Mouse (Mus musculus): ENCODE results near the gene Tbc1d20.
A peak's percentile ranks its signal among the peaks of the same experiment; 100 is the strongest.
"Not testable (repeated sequence)": the region's sequence is repeated elsewhere in the genome, so short reads cannot be mapped to it uniquely, and the experiment has no call there.

Gene Tbc1d20

GRCm38 (mm10) chr2:152293727-152294475, at the start of gene Tbc1d20:
Tbc1d20 (plus strand) TSS chr2:152293828.
- peak; percentile 72 to 88 for DNase-seq (ENCODE audit: low spot score in 2 of 2)

DNA sequence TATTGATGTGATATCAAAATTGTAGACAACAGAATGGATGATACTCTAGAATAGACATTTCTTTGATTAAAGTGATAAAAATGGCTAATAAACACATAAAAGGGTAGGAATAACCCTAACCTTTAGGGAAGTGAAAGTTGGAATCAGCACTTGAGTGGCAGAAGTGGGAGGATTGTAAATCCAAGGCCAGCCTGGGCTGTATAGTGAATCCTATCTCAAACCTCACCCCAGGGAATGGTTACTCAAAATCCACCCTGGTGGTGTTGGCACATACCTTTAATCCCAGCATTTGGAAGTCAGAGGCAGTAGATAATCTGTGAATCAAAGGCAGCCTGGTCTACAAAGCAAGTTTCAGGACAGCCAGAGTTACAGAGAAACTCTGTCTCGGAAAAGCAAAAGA, 46.4 kb upstream of the Tbc1d20 start:
- no peak for DNase-seq (ENCODE audit: low spot score in 2 of 2)

DNA sequence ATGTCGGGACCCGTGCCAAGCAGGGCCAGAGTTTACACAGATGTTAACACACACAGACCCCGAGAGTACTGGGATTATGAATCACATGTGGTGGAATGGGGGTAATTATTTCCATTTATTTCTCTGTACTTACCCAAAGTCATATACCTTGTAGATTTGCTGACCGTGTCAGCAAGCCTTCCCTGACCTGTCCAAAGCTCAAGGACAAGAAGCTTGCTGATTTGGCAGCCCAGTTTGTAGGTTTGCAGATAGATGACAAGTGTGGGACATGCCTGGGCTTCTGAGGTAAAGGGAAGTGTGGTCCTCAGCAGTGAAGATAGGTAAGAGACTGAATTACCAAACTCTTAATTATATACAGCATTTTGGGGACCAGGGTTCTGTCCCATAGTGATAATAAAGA, 43.1 kb upstream of the Tbc1d20 start:
- DNase-seq (ENCODE audit: low spot score in 2 of 2): no peak

GRCm38 (mm10) chr2:152259739-152260138, 33.9 kb upstream of the Tbc1d20 start:
- no peak for DNase-seq (ENCODE audit: low spot score in 2 of 2)

- no peak for DNase-seq (ENCODE audit: low spot score in 2 of 2)
These were observed 20.0 kb upstream of the Tbc1d20 start for GRCm38 (mm10) chr2:152273639-152274038.

DNA sequence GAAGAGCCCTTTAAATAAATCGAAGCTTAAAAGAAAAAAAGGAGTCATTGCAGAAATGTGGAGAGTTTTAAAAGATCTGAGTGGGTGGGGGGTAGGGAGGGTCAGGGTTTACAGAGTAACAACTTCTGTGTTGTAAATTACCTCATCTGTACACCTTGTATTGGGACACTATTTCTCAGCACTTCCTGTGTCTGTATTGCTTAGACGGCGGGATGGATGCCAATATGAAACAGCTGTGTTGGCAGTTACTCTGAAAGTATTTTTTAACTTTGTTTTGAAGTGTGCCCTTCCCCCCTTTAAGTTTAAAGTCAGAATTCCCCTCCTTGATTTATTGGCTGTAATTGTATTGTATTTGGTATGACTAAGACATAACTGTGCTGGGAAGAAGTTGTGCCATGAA, 12.2 kb upstream of the Tbc1d20 start:
- DNase-seq (ENCODE audit: low spot score in 2 of 2): no peak

DNA sequence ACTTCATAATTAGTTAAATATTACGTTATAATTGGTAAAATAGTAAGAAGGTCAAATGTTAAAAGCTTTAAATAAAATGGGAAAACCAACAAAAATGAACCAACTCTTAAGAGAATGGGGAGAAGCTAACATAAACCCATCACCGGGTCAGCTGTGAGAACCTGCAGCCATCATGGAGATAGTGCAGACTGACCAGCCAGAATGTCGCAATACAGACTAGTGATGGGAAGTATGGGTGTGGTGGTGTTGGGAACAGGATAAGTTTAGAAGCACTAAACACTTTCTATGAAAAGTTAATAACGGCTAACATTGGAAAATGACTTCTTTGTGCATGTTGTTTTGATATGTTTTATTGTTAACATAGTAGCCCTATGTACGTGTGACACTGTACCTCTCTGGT, 6.1 kb upstream of the Tbc1d20 start:
- DNase-seq (ENCODE audit: low spot score in 2 of 2): no peak

GRCm38 (mm10) chr2:152288046-152288445, 5.6 kb upstream of the Tbc1d20 start:
- DNase-seq (ENCODE audit: low spot score in 2 of 2): no peak

DNA sequence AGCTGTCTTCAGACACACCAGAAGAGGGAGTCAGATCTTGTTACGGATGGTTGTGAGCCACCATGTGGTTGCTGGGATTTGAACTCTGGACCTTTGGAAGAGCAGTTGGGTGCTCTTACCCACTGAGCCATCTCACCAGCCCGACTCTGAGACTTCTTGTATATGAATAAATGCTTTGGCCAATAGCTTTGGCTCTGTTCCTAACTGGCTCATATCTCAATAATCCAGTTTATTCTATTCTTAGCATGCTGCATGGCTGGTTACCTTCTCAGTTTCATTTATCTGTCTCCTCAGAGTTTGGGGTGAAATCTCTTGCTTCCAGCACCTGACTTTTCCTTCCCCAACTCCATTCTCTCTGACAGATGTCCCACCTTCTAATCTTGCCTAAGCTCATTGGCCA, 4.0 kb upstream of the Tbc1d20 start:
- DNase-seq (ENCODE audit: low spot score in 2 of 2): not testable (repeated sequence)

DNA sequence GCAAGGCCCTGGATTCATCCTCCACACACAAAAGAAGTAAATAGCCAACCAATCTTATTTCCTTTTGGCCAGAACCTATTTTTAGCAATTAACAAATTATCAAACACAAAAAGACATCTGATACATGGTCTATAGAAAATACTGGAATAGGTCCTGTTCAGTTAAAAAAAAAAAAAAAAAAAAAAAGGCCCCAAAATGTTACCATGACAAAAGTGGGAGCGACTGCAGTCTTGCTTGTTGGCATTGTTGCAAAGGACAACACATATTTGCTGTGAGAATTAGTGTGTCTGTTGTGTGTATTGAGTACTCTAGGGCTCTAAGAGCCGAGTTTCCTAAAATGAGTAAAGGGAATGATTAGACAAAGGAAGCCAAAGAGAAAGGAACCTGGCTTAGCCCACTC, 1.2 kb upstream of the Tbc1d20 start:
- no peak for DNase-seq (ENCODE audit: low spot score in 2 of 2)

- peak in 1 of 2 experiments; percentile 17 for DNase-seq (ENCODE audit: low spot score in 2 of 2)
These were observed 375 bp upstream of the Tbc1d20 start for GRCm38 (mm10) chr2:152293179-152293726.

DNA sequence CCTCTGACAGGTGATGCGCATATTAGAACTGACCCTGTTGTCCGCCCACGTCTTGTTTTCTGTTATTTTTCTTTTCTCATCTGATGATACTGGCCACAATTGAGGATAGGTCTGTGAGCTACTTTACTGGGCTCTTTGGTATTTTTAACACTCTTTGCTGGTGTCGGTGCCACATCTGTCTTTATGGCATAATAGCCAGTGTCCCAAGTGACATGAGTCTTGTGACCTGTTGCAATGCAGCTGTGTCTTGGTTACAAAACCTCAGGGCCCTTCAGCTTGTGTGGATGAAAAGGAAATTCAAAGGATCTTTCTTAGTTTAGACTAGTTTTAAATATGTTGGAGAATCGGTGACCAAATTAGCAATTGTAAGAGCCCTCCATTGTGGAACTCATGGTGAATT, 913 bp downstream of the Tbc1d20 start:
- DNase-seq (ENCODE audit: low spot score in 2 of 2): no peak

- no peak for DNase-seq (ENCODE audit: low spot score in 2 of 2)
These were observed 9.2 kb downstream of the Tbc1d20 start for GRCm38 (mm10) chr2:152302862-152303261.

DNA sequence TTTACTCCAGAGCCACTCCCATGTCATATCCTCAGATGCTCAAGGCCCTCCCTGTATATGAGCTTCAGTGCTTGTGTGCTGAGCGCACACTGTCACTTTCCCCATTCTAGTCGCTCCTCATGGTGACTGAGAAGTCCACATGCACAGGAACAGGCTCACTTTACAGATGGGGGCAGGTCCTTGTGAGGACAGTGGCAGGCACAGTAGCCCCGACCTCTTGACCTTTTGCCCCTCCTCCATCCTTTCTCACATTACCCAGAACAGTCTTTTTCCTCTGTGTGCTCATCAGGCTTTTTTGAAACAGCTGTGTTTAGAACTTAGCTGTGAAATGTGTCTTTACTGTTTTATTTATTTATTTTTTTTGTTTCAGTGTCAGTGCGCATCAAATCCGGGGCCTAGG, 10.2 kb downstream of the Tbc1d20 start:
- DNase-seq (ENCODE audit: low spot score in 2 of 2): no peak

DNA sequence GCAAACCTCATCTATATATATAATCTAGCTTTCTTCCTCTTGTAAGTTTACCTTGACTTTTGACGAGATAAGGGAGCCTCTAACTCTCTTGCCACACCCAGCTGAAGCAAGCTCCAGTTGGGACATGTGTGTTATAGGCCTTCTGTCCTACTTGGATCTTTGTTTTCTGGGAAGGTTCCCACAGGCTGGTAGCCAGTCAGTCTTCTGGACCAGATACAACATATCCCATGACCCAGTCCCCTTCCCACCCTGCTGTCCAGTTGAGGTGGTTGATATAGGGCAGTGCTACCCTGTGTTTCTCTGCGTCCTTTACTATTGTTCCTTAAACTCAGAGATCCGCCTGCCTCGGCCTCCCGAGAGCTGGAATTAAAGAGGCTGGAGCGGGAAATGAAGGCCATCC, 11.9 kb downstream of the Tbc1d20 start:
- DNase-seq (ENCODE audit: low spot score in 2 of 2): no peak

GRCm38 (mm10) chr2:152307186-152307585, 13.6 kb downstream of the Tbc1d20 start:
- DNase-seq (ENCODE audit: low spot score in 2 of 2): no peak

GRCm38 (mm10) chr2:152312996-152313395, 19.4 kb downstream of the Tbc1d20 start:
- no peak for DNase-seq (ENCODE audit: low spot score in 2 of 2)

GRCm38 (mm10) chr2:152313926-152314325, 20.3 kb downstream of the Tbc1d20 start:
- DNase-seq (ENCODE audit: low spot score in 2 of 2): no peak

GRCm38 (mm10) chr2:152317054-152317453, 23.4 kb downstream of the Tbc1d20 start:
- no peak for DNase-seq (ENCODE audit: low spot score in 2 of 2)

GRCm38 (mm10) chr2:152321558-152321957, 27.9 kb downstream of the Tbc1d20 start:
- DNase-seq (ENCODE audit: low spot score in 2 of 2): no peak

GRCm38 (mm10) chr2:152322198-152322597, 28.6 kb downstream of the Tbc1d20 start:
- no peak for DNase-seq (ENCODE audit: low spot score in 2 of 2)

- no peak for DNase-seq (ENCODE audit: low spot score in 2 of 2)
These were observed 30.3 kb downstream of the Tbc1d20 start for GRCm38 (mm10) chr2:152323971-152324370.

- no peak for DNase-seq (ENCODE audit: low spot score in 2 of 2)
These were observed 31.2 kb downstream of the Tbc1d20 start for GRCm38 (mm10) chr2:152324842-152325241.

DNA sequence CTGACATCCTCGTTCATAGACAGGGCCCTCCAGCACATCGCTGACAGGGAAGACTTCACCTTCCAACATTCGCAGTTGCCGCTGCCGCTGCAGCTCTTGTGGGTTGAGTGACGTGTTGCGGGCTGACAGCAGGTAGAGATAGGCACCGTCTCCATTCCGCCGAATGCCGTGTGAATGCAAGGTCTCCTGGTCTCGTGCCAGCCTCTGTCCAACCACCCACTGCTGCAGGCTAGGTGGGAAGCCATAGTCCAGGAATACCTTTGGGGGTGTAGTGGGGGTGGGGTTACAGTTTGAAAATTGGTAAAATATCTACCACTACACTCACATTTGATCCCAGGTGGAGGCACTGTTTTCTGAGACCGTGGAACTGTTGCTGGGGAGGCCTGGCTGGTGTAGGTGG, 32.5 kb downstream of the Tbc1d20 start:
- DNase-seq (ENCODE audit: low spot score in 2 of 2): no peak
